Mouse (Mus musculus) G1E (cell line): ENCODE data around the gene Hes3.

Experiments used
- CTCF ChIP-seq: IDR thresholded peaks from 2 replicates; pipeline ENCODE4 v1.5.1; 2012; ENCODE audit warnings: low read depth, low read length, inconsistent platforms, mixed read lengths
- GATA1 ChIP-seq: IDR thresholded peaks from 2 replicates; pipeline ENCODE4 v1.6.1; 2012; ENCODE audit warnings: borderline replicate concordance, low read length, inconsistent platforms, mixed read lengths
- GATA2 ChIP-seq: IDR thresholded peaks from 2 replicates; pipeline ENCODE4 v1.6.1; 2012; ENCODE audit warnings: low read depth, low read length, inconsistent platforms, borderline replicate concordance
- TAL1 ChIP-seq: conservative IDR thresholded peaks from 2 replicates; pipeline ENCODE4 v1.6.1; 2012; ENCODE audit warnings: low read depth, low read length, inconsistent platforms, mixed read lengths

DNA sequence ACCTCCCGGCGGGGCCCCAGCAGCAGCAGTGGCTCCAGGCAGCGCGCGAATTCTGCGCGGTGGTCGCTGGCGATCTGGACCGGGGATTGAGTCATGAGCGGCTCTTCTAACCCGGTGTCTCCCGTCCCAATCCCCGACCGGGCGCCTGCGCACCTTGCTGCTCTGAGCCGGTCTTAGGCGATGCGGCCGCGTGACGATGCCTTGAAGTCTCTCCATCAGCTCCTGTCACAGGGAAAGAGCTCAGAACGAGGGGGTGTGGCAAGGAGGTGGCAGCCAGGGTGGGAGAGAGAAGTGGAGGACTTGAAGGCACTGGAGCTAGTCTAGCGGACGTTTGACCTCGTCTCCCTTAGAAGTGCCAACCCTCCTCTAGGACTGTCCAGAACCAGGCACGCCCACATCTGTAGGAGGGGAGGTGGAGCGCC is 21.8 kb upstream of the Hes3 start:
- TF ChIP-seq CTCF (no peak), GATA1 (no peak), GATA2 (no peak), TAL1 (no peak)
